Mouse (Mus musculus): ENCODE measurements around the gene S1pr1. TPM values are rescaled to one million over a fixed set of nuclear protein-coding genes. Genes with fewer than 3 reads are reported as not detected.

S1pr1 gene
- polyA plus RNA-seq, 1 experiment from 2014 or later: 15.7 TPM

GRCm38 (mm10) chr3:115674665-115675064 lies 40.2 kb downstream of the S1pr1 start:
- Histone ChIP-seq H3K4me3 (ENCODE audit: low read depth, low read length) (no peak overlapping the region), H3K27ac (ENCODE audit: low read depth, low read length) (no peak overlapping the region), H3K27me3 (ENCODE audit: control insufficient read depth, insufficient read depth, low read length) (no peaks in the 10 kb centered on the region), H3K36me3 (ENCODE audit: control insufficient read depth, insufficient read depth, low read length) (no peaks in the 10 kb centered on the region), H3K4me1 (ENCODE audit: control insufficient read depth, insufficient read depth, low read length) (no peaks in the 10 kb centered on the region), H3K9me3 (ENCODE audit: control insufficient read depth, low read length) (no peaks in the 10 kb centered on the region), H3K9ac (ENCODE audit: low read length) (no peak overlapping the region), H3K4me2 (ENCODE audit: low read depth) (no peak overlapping the region)
- WGBS: 90% methylated on average over 5 of the region's 5 CpGs
- ATAC-seq (ENCODE audit: insufficient read depth, low FRiP score, low TSS enrichment): no peak
- DNase-seq (ENCODE audit: low spot score): no peak

- ATAC-seq (ENCODE audit: insufficient read depth, low FRiP score, low TSS enrichment) (no peak), DNase-seq (ENCODE audit: low spot score) (no peak)
- Histone ChIP-seq H3K36me3 (ENCODE audit: control insufficient read depth, insufficient read depth, low read length) (no peaks in the 10 kb centered on the region), H3K9ac (ENCODE audit: low read length) (no peak overlapping the region), H3K27me3 (ENCODE audit: control insufficient read depth, insufficient read depth, low read length) (no peaks in the 10 kb centered on the region), H3K9me3 (ENCODE audit: control insufficient read depth, low read length) (no peaks in the 10 kb centered on the region), H3K4me3 (ENCODE audit: low read depth, low read length) (no peak overlapping the region), H3K4me1 (ENCODE audit: control insufficient read depth, insufficient read depth, low read length) (no peaks in the 10 kb centered on the region), H3K27ac (ENCODE audit: low read depth, low read length) (no peak overlapping the region), H3K4me2 (ENCODE audit: low read depth) (no peak overlapping the region)
- whole genome bisulfite sequencing: 71% methylated on average over 13 of the region's 13 CpGs
These were observed 41.2 kb downstream of the S1pr1 start for GRCm38 (mm10) chr3:115673663-115674157.

- ATAC-seq (ENCODE audit: insufficient read depth, low FRiP score, low TSS enrichment): no peak
- Histone ChIP-seq H3K4me3 (ENCODE audit: low read depth, low read length) (no peak overlapping the region), H3K9me3 (ENCODE audit: control insufficient read depth, low read length) (no peaks in the 10 kb centered on the region), H3K9ac (ENCODE audit: low read length) (no peak overlapping the region), H3K27ac (ENCODE audit: low read depth, low read length) (no peak overlapping the region), H3K36me3 (ENCODE audit: control insufficient read depth, insufficient read depth, low read length) (no peaks in the 10 kb centered on the region), H3K4me1 (ENCODE audit: control insufficient read depth, insufficient read depth, low read length) (no peaks in the 10 kb centered on the region), H3K27me3 (ENCODE audit: control insufficient read depth, insufficient read depth, low read length) (no peaks in the 10 kb centered on the region), H3K4me2 (ENCODE audit: low read depth) (no peak overlapping the region)
- DNase-seq (ENCODE audit: low spot score): no peak
- 72% methylated on average over 9 of the region's 9 CpGs for WGBS
These were observed 41.8 kb downstream of the S1pr1 start for GRCm38 (mm10) chr3:115672965-115673662.

GRCm38 (mm10) chr3:115669230-115669629 lies 45.6 kb downstream of the S1pr1 start:
- Histone ChIP-seq H3K4me3 (ENCODE audit: low read depth, low read length) (no peak overlapping the region), H3K4me1 (ENCODE audit: control insufficient read depth, insufficient read depth, low read length) (no peaks in the 10 kb centered on the region), H3K4me2 (ENCODE audit: low read depth) (no peak overlapping the region), H3K27me3 (ENCODE audit: control insufficient read depth, insufficient read depth, low read length) (no peaks in the 10 kb centered on the region), H3K36me3 (ENCODE audit: control insufficient read depth, insufficient read depth, low read length) (no peaks in the 10 kb centered on the region), H3K27ac (ENCODE audit: low read depth, low read length) (no peak overlapping the region), H3K9ac (ENCODE audit: low read length) (no peak overlapping the region), H3K9me3 (ENCODE audit: control insufficient read depth, low read length) (no peaks in the 10 kb centered on the region)
- ATAC-seq (ENCODE audit: insufficient read depth, low FRiP score, low TSS enrichment) (no peak), DNase-seq (ENCODE audit: low spot score) (no peak)
- whole genome bisulfite sequencing: 76% methylated on average over 1 of the region's 1 CpGs

DNA sequence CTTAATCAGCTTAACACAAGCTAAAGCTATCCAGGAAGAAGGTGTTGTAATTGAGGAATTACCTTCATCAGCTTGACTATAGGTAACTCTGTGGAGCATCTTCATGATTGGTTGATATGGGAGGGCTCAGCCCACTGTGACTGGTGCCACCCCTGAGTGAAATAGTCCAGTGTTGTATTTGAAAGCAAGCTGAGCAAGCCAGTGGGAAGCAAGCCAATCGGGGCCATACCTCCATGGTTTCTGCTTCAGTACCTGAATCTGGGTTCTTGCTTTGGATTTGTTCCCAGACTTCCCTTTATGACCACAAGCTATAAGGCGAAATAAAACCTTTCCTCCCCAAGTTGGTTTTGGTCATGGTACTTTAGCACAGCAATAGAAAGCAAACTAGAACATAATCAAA lies 47.7 kb downstream of the S1pr1 start:
- DNase-seq (ENCODE audit: low spot score) (no peak), ATAC-seq (ENCODE audit: insufficient read depth, low FRiP score, low TSS enrichment) (no peak)
- H3K4me1 ChIP-seq (ENCODE audit: control insufficient read depth, insufficient read depth, low read length): no peaks in the 10 kb centered on the region
- H3K9ac ChIP-seq (ENCODE audit: low read length): no peak overlapping the region
- no peaks in the 10 kb centered on the region for H3K27me3 ChIP-seq (ENCODE audit: control insufficient read depth, insufficient read depth, low read length)
- H3K36me3 ChIP-seq (ENCODE audit: control insufficient read depth, insufficient read depth, low read length): no peaks in the 10 kb centered on the region
- no peaks in the 10 kb centered on the region for H3K9me3 ChIP-seq (ENCODE audit: control insufficient read depth, low read length)
- no peak overlapping the region for H3K4me2 ChIP-seq (ENCODE audit: low read depth)
- H3K4me3 ChIP-seq (ENCODE audit: low read depth, low read length): no peak overlapping the region
- WGBS: 75% methylated on average over 2 of the region's 2 CpGs
- no peak overlapping the region for H3K27ac ChIP-seq (ENCODE audit: low read depth, low read length)

DNA sequence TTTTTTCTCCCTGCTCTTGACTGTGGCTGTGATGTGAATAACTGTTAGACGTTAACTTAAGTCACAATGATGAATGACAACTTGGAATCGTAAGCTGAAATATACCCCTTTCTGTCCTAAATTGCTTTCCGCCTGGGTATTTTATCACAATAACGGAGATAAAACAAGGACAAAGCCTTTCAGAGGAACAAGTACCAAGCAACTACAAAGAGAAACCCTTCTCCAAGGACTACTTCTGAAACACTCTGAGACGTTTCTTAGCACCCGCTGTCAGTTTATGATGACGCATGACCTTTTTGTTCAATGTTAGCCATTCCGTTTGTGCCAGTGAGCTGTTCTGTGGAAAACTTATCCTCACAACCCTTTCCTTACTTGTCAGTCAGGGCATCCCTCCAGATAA lies 48.3 kb downstream of the S1pr1 start:
- ATAC-seq (ENCODE audit: insufficient read depth, low FRiP score, low TSS enrichment): no peak
- no peak for DNase-seq (ENCODE audit: low spot score)
- no peaks in the 10 kb centered on the region for H3K36me3 ChIP-seq (ENCODE audit: control insufficient read depth, insufficient read depth, low read length)
- no peak overlapping the region for H3K27ac ChIP-seq (ENCODE audit: low read depth, low read length)
- WGBS: 34% methylated on average over 8 of the region's 8 CpGs
- H3K4me1 ChIP-seq (ENCODE audit: control insufficient read depth, insufficient read depth, low read length): no peaks in the 10 kb centered on the region
- no peaks in the 10 kb centered on the region for H3K9me3 ChIP-seq (ENCODE audit: control insufficient read depth, low read length)
- H3K9ac ChIP-seq (ENCODE audit: low read length): no peak overlapping the region
- H3K4me2 ChIP-seq (ENCODE audit: low read depth): no peak overlapping the region
- no peaks in the 10 kb centered on the region for H3K27me3 ChIP-seq (ENCODE audit: control insufficient read depth, insufficient read depth, low read length)
- H3K4me3 ChIP-seq (ENCODE audit: low read depth, low read length): no peak overlapping the region

- no peak overlapping the region for H3K9ac ChIP-seq (ENCODE audit: low read length)
- H3K4me1 ChIP-seq (ENCODE audit: control insufficient read depth, insufficient read depth, low read length): no peaks in the 10 kb centered on the region
- H3K27me3 ChIP-seq (ENCODE audit: control insufficient read depth, insufficient read depth, low read length): no peaks in the 10 kb centered on the region
- ATAC-seq (ENCODE audit: insufficient read depth, low FRiP score, low TSS enrichment) (no peak), DNase-seq (ENCODE audit: low spot score) (no peak)
- 61% methylated on average over 3 of the region's 3 CpGs for WGBS
- H3K9me3 ChIP-seq (ENCODE audit: control insufficient read depth, low read length): no peaks in the 10 kb centered on the region
- no peak overlapping the region for H3K27ac ChIP-seq (ENCODE audit: low read depth, low read length)
- H3K4me2 ChIP-seq (ENCODE audit: low read depth): no peak overlapping the region
- no peak overlapping the region for H3K4me3 ChIP-seq (ENCODE audit: low read depth, low read length)
- no peaks in the 10 kb centered on the region for H3K36me3 ChIP-seq (ENCODE audit: control insufficient read depth, insufficient read depth, low read length)
These were observed 50.4 kb downstream of the S1pr1 start for GRCm38 (mm10) chr3:115664497-115664896.

DNA sequence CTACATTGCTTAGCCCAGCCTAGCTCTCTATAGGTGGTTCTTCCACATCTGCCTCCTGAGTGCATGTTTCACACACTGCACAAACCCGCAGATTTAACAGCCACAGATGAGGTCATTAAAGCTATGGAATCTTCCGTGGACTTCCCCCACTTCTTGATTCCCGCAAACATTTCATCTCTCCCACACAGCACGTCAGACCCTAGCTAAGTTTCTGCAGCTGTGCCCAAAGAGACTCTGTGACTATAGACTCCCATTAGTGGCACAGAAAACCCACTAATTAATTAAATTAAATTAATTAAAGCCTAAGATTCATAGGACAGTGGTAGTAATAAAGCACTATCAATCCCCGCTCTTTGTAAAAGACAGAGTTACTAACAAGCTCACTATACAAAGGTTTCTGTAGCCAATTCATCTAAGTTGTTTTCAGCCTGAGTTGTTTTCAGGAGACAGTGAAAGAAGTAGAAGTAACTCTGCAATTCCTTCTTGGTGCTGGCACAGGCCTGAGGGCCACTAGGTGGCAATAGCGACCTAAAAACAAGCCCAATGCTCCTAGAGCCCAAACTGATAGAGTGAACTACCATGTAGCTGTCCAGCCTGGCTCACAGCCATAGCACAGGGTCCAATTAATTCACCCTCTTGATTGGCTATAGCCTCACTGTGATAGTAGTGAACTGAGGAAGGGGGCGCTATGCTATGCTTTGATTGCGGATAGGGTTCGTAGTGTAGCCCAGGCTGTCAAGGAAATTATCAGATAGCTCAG lies 54.0 kb downstream of the S1pr1 start:
- DNase-seq (ENCODE audit: low spot score) (peak; percentile 74), ATAC-seq (ENCODE audit: insufficient read depth, low FRiP score, low TSS enrichment) (peak; percentile 76)
- Histone ChIP-seq H3K27me3 (ENCODE audit: control insufficient read depth, insufficient read depth, low read length) (no peaks in the 10 kb centered on the region), H3K9me3 (ENCODE audit: control insufficient read depth, low read length) (no peaks in the 10 kb centered on the region), H3K4me2 (ENCODE audit: low read depth) (no peak overlapping the region), H3K27ac (ENCODE audit: low read depth, low read length) (no peak overlapping the region), H3K4me1 (ENCODE audit: control insufficient read depth, insufficient read depth, low read length) (no peaks in the 10 kb centered on the region), H3K4me3 (ENCODE audit: low read depth, low read length) (no peak overlapping the region), H3K9ac (ENCODE audit: low read length) (no peak overlapping the region), H3K36me3 (ENCODE audit: control insufficient read depth, insufficient read depth, low read length) (no peaks in the 10 kb centered on the region)
- WGBS: 54% methylated on average over 9 of the region's 9 CpGs

Data from neural tube, embryonic 11.5 days (tissue).